Mouse (Mus musculus): ENCODE data around the gene Usp46.

DNA sequence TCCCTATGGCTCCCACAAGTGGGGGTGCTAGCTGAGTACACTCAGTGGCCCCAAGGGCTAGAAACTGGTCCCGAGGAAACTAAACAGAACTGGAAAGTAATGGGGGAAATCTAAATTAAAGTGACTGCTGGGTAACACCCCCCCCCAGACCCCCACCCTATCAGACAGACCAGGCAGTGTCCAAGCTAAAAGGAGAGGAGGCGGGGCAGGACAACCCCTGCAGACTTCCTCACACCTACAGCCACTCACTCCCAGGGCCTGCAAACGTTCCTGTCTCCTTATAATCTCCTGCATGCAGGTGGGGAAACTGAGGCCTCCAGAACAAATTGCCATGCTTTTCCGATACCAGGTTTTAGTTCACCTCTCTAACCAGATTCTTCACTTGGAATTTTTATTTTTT is 885 bp downstream of the Usp46 start:
- no peak for TF ChIP-seq TAL1 (IDR thresholded peaks at IDR 0.05; ENCODE audit: low read length)
- no peak for TF ChIP-seq GATA1 (IDR thresholded peaks at IDR 0.05; ENCODE audit: low read length)

All from erythroblast, embryonic 14.5 days (primary cell).